Mouse (Mus musculus) MEL (cell line): ENCODE measurements around the gene Clk1.

Source experiments
- MYC ChIP-seq: IDR thresholded peaks from 2 replicates; pipeline ENCODE4 v1.6.1; 2011; ENCODE audit warnings: low read depth, mild to moderate bottlenecking, low read length, improper control_type of control experiment, moderate library complexity
- RCOR1 ChIP-seq: IDR thresholded peaks from 2 replicates; pipeline ENCODE4 v1.6.1; 2012; ENCODE audit warnings: low read depth, mild to moderate bottlenecking, inconsistent platforms, low read length, improper control_type of control experiment
- TBP ChIP-seq: IDR thresholded peaks from 2 replicates; pipeline ENCODE4 v1.8.0; 2011; ENCODE audit warnings: low read depth, low read length, improper control_type of control experiment
- USF1 ChIP-seq: IDR thresholded peaks from 2 replicates; pipeline ENCODE4 v1.6.1; 2014; ENCODE audit warnings: low read depth, mild to moderate bottlenecking, inconsistent platforms, low read length, improper control_type of control experiment, moderate library complexity

DNA sequence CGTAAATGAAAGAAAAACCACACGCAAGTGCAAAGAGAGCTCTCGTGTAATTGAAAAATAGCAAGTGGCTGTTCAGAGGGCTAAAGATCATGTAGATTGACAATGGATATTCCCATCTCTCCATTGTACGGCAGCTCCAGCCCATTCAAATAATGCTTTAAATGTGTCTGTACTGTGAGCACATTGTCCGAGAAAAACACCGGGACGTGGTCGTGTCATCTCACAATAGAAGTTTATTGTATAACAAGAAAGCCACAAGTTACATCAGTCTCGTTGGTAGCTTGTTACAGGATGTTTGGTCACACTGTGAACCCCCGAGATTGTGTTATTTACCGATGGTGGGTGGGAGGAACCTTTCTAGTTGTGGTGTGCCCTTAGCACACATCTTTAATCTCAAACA, 22.0 kb upstream of the Clk1 start:
- no peak for TF ChIP-seq MYC
- TF ChIP-seq RCOR1: no peak
- TF ChIP-seq TBP: no peak
- no peak for TF ChIP-seq USF1
